12 mouse cellular contexts compared by ENCODE assay signal in genomic region chr5:148312443-148312842, GRCm38 (mm10).
DNase-seq lines count a peak whose midpoint lies in the region; ATAC-seq and TF ChIP-seq lines count a peak whose summit lies in the region.
"Had no signal": no experiment of that assay in that cellular context is flagged by ENCODE, and none has a peak within 500 bp of the region (broad histone marks: within the 10 kb centered on the region; RNA-seq: fewer than 3 reads in every experiment).

No protein-coding gene starts in this region.

- ATAC-seq in CD4-positive, CD25-positive, alpha-beta regulatory T cell, adult 4 months = no peak
- no peak for ATAC-seq in kidney, embryonic 16.5 days (ENCODE audit: low FRiP score, low TSS enrichment)

- H3K4me1 ChIP-seq in kidney, embryonic 16.5 days (ENCODE audit: insufficient read depth, low read length) = no peaks in the 10 kb centered on the region
- H3K4me1 ChIP-seq in thymus, adult 2 months (replicated peaks; ENCODE audit: control insufficient read depth, insufficient read depth, low read length) = peaks cover 4% of the 10 kb centered on the region
- H3K4me1 ChIP-seq: limb, embryonic 13.5 days; midbrain, embryonic 10.5 days had no signal

- no peak overlapping the region for H3K9ac ChIP-seq in kidney, embryonic 16.5 days (replicated peaks; ENCODE audit: low read length)
- H3K9ac ChIP-seq: limb, embryonic 13.5 days had no signal

- 59% methylated on average over 2 of the region's 2 CpGs for WGBS in kidney, embryonic 16.5 days
- WGBS in thymus, adult 2 months = 67% methylated on average over 2 of the region's 2 CpGs

- peak; percentile 59 for DNase-seq in CD4-positive, CD25-positive, alpha-beta regulatory T cell, adult 2 months (ENCODE audit: low read depth, low spot score)
- DNase-seq in kidney, postnatal 10 days = peak; percentile 6
- DNase-seq in thymus, adult 2 months = peak; percentile 25
- DNase-seq in thymus, postnatal 0 days (ENCODE audit: low spot score) = no peak
- DNase-seq in splenic B cell, adult 2 months (ENCODE audit: low read depth, low spot score) = peak; percentile 22
- no peak for DNase-seq in gastrocnemius, postnatal 4 days (ENCODE audit: low spot score in 2 of 2)

- no peak overlapping the region for H3K4me3 ChIP-seq in kidney, embryonic 16.5 days (ENCODE audit: low read length)
- no peak overlapping the region for H3K4me3 ChIP-seq in thymus, adult 2 months (ENCODE audit: control insufficient read depth, insufficient read depth, low read length)
- H3K4me3 ChIP-seq: limb, embryonic 13.5 days; midbrain, embryonic 10.5 days; myocyte had no signal

- no peaks in the 10 kb centered on the region for H3K27me3 ChIP-seq in kidney, embryonic 16.5 days (ENCODE audit: insufficient read depth, low read length)
- H3K27me3 ChIP-seq in thymus, adult 2 months (ENCODE audit: control insufficient read depth, insufficient read depth, low read length) = no peaks in the 10 kb centered on the region
- H3K27me3 ChIP-seq in splenic B cell, adult 2 months (ENCODE audit: control insufficient read depth, insufficient read depth, low read length, poor library complexity, severe bottlenecking) = no peaks in the 10 kb centered on the region
- H3K27me3 ChIP-seq: limb, embryonic 13.5 days had no signal

- TF ChIP-seq CTCF in thymus, adult 2 months (IDR thresholded peaks at IDR 0.05; ENCODE audit: borderline replicate concordance, control insufficient read depth, extremely low read depth, insufficient read depth, low read length, poor library complexity) = no peak

- TF ChIP-seq POLR2A in thymus, adult 2 months (IDR thresholded peaks at IDR 0.05; ENCODE audit: control insufficient read depth, extremely low read depth, insufficient read depth, low read length, poor library complexity) = no peak

- H3K36me3 ChIP-seq in kidney, embryonic 16.5 days (ENCODE audit: insufficient read depth, low read length) = no peaks in the 10 kb centered on the region
- H3K36me3 ChIP-seq in thymus, adult 2 months (ENCODE audit: control insufficient read depth, insufficient read depth, low read length) = no peaks in the 10 kb centered on the region
- no peaks in the 10 kb centered on the region for H3K36me3 ChIP-seq in splenic B cell, adult 2 months (ENCODE audit: control insufficient read depth, insufficient read depth, low read length, poor library complexity, severe bottlenecking)
- H3K36me3 ChIP-seq: limb, embryonic 13.5 days; midbrain, embryonic 10.5 days had no signal

- H3K9me3 ChIP-seq in kidney, embryonic 16.5 days (ENCODE audit: low read length) = no peaks in the 10 kb centered on the region
- H3K9me3 ChIP-seq: limb, embryonic 13.5 days had no signal

- H3K4me2 ChIP-seq in kidney, embryonic 16.5 days (replicated peaks; ENCODE audit: low read depth, low read length) = no peak overlapping the region
- H3K4me2 ChIP-seq: limb, embryonic 13.5 days had no signal

- H3K27ac ChIP-seq in kidney, embryonic 16.5 days (ENCODE audit: low read length) = no peak overlapping the region
- no peak overlapping the region for H3K27ac ChIP-seq in thymus, adult 2 months (ENCODE audit: control insufficient read depth, insufficient read depth, low read length)
- H3K27ac ChIP-seq: kidney, postnatal 0 days; limb, embryonic 13.5 days; midbrain, embryonic 10.5 days had no signal

Comparison
In these comparisons a context has a peak if more than half of its experiments do, and no peak if none do; other contexts are left out.
1. DNase-seq: peak in CD4-positive, CD25-positive, alpha-beta regulatory T cell, adult 2 months (single experiment), kidney, postnatal 10 days (single experiment), thymus, adult 2 months (single experiment) and splenic B cell, adult 2 months (single experiment); none in thymus, postnatal 0 days (single experiment) and gastrocnemius, postnatal 4 days (0 of 2).